Mouse (Mus musculus): Measurements from ENCODE around the gene Apol8.

GRCm38 (mm10) chr15:77799491-77800474, 43.0 kb upstream of the Apol8 start:
- no peak for TF ChIP-seq CTCF (IDR thresholded peaks at IDR 0.05; ENCODE audit: low read depth)
- no peak for TF ChIP-seq EP300 (IDR thresholded peaks at IDR 0.05; ENCODE audit: low read depth)
